Mouse (Mus musculus) lung, embryonic 15.5 days (tissue): ENCODE data around the gene Capn7. TPM values are rescaled to one million over a fixed set of nuclear protein-coding genes. Genes with fewer than 3 reads are reported as not detected.

ENCODE experiments used
- ATAC-seq: fragments of 200-750 bp; cut with Nextera tagmentation; 2 replicates; pipeline ENCODE4 v1.8.0; 2017; ENCODE audit warnings: moderate number of reproducible peaks, borderline replicate concordance; ENCODE audit not compliant: low FRiP score, low TSS enrichment; ENCODE audit errors: extremely low read depth
- H3K27ac ChIP-seq: fragments of 300-500 bp; sonication (generic); 2 replicates; pipeline ENCODE4 v1.5.1; 2015; ENCODE audit warnings: moderate library complexity, mild to moderate bottlenecking, inconsistent platforms
- H3K27me3 ChIP-seq: fragments of 300-500 bp; sonication (generic); 2 replicates; pipeline ENCODE4 v1.6.1; 2015; ENCODE audit warnings: inconsistent platforms
- H3K36me3 ChIP-seq: fragments of 300-500 bp; sonication (generic); 2 replicates; pipeline ENCODE4 v1.6.1; 2015; ENCODE audit warnings: inconsistent platforms
- H3K4me1 ChIP-seq: fragments of 300-500 bp; sonication (generic); 2 replicates; pipeline ENCODE4 v1.6.1; 2015; ENCODE audit warnings: inconsistent platforms
- H3K4me2 ChIP-seq: fragments of 300-500 bp; sonication (generic); 2 replicates; pipeline ENCODE4 v1.6.1; 2015; ENCODE audit warnings: inconsistent platforms, mild to moderate bottlenecking, moderate library complexity
- H3K4me3 ChIP-seq: fragments of 300-500 bp; sonication (generic); 2 replicates; pipeline ENCODE4 v1.5.1; 2015; ENCODE audit warnings: mild to moderate bottlenecking, inconsistent platforms
- H3K9ac ChIP-seq: fragments of 300-500 bp; sonication (generic); 2 replicates; pipeline ENCODE4 v1.6.1; 2015; ENCODE audit warnings: inconsistent platforms
- H3K9me3 ChIP-seq: fragments of 300-500 bp; sonication (generic); 2 replicates; pipeline ENCODE4 v1.6.1; 2016; ENCODE audit warnings: inconsistent platforms
- WGBS: fragments of 180-500 bp; shearing (Covaris S2); methylation state at CpG from one replicate; pipeline ENCODE4 v1.1.7; 2015; 5-methylcytosine and 5-hydroxymethylcytosine counted together
- polyA plus RNA-seq: library from polyadenylated mRNA; unstranded; fragments of >200 nt; fragmentation: Nextera tagmentation; extraction: Ambion mirVana; gene quantifications from 2 replicates; pipeline ENCODE4 v1.2.1, GENCODE M21; 2015

Capn7 gene
- polyA plus RNA-seq, 1 experiment from 2014 or later: 37.2 TPM

DNA sequence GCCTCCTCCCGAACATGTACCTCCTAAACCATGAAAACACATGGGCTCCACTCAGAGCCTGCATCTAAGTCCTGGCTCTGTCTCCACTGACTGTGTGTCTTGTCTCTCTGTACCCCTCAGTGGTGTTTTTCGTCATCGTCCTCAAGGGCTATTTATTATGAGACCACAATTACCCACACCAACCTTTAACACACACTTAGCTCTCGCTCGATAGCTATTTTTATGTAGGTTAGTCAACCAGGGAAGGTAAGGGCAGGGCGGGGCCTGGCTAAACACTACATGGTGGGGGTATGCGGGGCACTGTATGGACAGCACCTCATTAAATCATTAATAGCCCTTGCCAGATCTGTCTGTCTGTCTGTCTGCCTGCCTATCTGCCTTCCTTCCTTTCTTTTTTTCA, 84.1 kb downstream of the Capn7 start:
- H3K9me3 ChIP-seq: no peaks in the 10 kb centered on the region
- H3K9ac ChIP-seq: no peak overlapping the region
- WGBS: 84% methylated on average over 7 of the region's 7 CpGs
- no peak for ATAC-seq
- H3K4me2 ChIP-seq: no peak overlapping the region
- peaks cover 57% of the 10 kb centered on the region for H3K27me3 ChIP-seq
- H3K4me3 ChIP-seq: no peak overlapping the region
- H3K27ac ChIP-seq: no peak overlapping the region
- H3K36me3 ChIP-seq: no peaks in the 10 kb centered on the region
- peaks cover 35% of the 10 kb centered on the region for H3K4me1 ChIP-seq

DNA sequence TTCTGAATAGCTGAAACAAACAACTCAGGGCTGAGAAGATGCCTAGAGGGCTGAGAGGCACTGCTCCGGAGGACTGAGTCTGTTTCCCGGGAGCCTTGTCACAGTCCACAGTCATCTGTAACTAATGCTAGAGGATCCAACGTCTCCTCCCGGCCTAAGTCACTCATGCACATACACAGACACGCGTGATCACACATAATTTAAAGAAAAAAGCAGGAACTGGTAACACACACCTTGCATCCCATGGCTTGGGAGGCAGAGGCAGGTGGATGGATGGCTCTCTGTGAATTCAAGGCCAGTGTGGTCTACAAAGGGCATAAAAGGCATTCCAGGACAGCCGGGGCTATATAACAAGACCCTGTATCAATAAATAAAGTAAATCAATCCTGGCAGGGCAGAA, 84.5 kb downstream of the Capn7 start:
- no peak overlapping the region for H3K9ac ChIP-seq
- H3K27ac ChIP-seq: no peak overlapping the region
- ATAC-seq: no peak
- no peaks in the 10 kb centered on the region for H3K36me3 ChIP-seq
- H3K9me3 ChIP-seq: no peaks in the 10 kb centered on the region
- H3K4me2 ChIP-seq: no peak overlapping the region
- no peak overlapping the region for H3K4me3 ChIP-seq
- 70% methylated on average over 7 of the region's 7 CpGs for WGBS
- H3K4me1 ChIP-seq: peaks cover 34% of the 10 kb centered on the region
- peaks cover 57% of the 10 kb centered on the region for H3K27me3 ChIP-seq

Other genes with a start within 250 kb of the Capn7 start
- gene Smim4, start 207.7 kb upstream of the Capn7 start, polyA plus RNA-seq: 70.8 and 75.2 TPM in 2 replicates
- 451 and 472 TPM in 2 replicates for gene Nt5dc2, start 205.6 kb upstream of the Capn7 start, polyA plus RNA-seq
- gene Stab1, start 168.0 kb upstream of the Capn7 start, polyA plus RNA-seq: 45.3 and 53.6 TPM in 2 replicates
- gene Tnnc1, start 128.3 kb upstream of the Capn7 start, polyA plus RNA-seq: 91.8 and 115 TPM in 2 replicates
- gene Nisch, start 119.7 kb upstream of the Capn7 start, polyA plus RNA-seq: 387 and 413 TPM in 2 replicates
- gene Sema3g, start 118.8 kb upstream of the Capn7 start, polyA plus RNA-seq: 2.1 and 2.5 TPM in 2 replicates
- gene Phf7, start 85.3 kb upstream of the Capn7 start, polyA plus RNA-seq: 13.2 and 14.8 TPM in 2 replicates
- 83.0 and 83.4 TPM in 2 replicates for gene Bap1, start 85.2 kb upstream of the Capn7 start, polyA plus RNA-seq
- 2.7 and 3.3 TPM in 2 replicates for gene Dnah1, start 12.7 kb upstream of the Capn7 start, polyA plus RNA-seq
- 25.4 and 26.4 TPM in 2 replicates for gene Sh3bp5, start 99.4 kb downstream of the Capn7 start, polyA plus RNA-seq
- gene Eaf1, start 157.8 kb downstream of the Capn7 start, polyA plus RNA-seq: 20.1 and 22.7 TPM in 2 replicates
- 51.7 and 56.0 TPM in 2 replicates for gene Mettl6, start 158.4 kb downstream of the Capn7 start, polyA plus RNA-seq